Mouse (Mus musculus): ENCODE measurements around the gene Olfr204. TPM values are rescaled to one million over a fixed set of nuclear protein-coding genes. Genes with fewer than 3 reads are reported as not detected.
"Not testable (repeated sequence)": the region's sequence is repeated elsewhere in the genome, so short reads cannot be mapped to it uniquely, and the experiment has no call there.

The Olfr204 gene
- not detected for polyA plus RNA-seq (2017; shearing (Covaris generic))

DNA sequence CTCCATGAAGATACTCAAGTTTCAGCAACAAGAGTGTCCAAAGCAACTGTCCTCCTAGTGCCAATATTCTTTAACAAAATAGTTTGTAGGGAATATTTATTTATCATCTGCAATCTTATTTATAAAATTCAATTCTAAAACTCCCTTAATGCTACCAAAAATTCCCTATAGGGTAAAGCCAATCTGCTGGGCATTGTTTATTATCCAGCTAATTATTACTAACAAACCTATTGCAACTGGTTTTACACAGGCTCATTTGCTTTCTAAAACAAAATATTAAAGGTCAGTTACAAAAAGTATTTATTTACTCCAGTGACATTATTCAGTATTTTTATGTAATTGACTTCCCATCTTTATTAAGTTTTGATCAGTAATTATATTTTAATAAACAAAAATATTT lies at the start of gene Olfr204:
Gene Olfr204, minus strand, starts transcription at position 101 of the 400 bp plus-strand sequence.
- no peak for ATAC-seq

GRCm38 (mm10) chr16:59363893-59364292 lies 45.8 kb upstream of the Olfr204 start, which contains the start of gene Olfr209:
Gene Olfr209 (minus strand): TSS chr16:59363993.
- ATAC-seq, result no peak

- no peak for ATAC-seq
These were observed 31.1 kb upstream of the Olfr204 start, which contains the start of gene Olfr206 for GRCm38 (mm10) chr16:59349146-59349545. Gene Olfr206 (minus strand): TSS chr16:59349246.

DNA sequence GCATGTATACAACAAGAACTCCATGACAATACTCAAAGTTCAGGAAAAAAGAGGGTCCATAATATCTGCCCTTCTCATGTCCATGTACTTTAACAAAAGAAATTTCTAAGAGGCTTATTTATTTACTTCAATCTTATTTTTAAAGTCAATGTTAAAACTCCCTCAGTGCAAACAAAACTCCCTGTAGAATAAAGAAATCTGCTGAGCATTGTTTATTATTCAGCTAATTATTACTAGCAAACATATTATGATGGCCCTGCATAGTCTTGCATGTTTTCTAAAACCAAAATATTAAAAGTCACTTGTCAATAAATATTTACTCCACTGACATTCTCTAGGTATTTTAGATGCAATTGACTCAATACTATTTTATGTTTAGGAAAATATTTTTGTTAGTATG lies 13.0 kb upstream of the Olfr204 start, which contains the start of gene Olfr205:
Gene Olfr205, minus strand, starts transcription at position 101 of the 400 bp plus-strand sequence.
- ATAC-seq, result no peak

DNA sequence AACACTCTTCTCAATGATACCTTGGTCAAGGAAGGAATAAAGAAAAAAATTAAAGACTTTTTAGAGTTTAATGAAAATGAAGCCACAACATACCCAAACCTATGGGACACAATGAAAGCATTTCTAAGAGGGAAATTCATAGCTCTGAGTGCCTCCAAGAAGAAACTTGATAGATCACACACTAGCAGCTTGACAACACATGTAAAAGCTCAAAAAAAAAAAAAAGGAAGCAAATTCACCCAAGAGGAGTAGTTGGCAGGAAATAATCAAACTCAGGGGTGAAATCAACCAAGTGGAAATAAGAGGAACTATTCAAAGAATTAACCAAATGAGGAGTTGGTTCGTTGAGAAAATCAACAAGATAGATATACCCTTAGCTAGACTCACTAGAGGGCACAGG lies 5.2 kb upstream of the Olfr204 start:
- not testable (repeated sequence) for ATAC-seq

DNA sequence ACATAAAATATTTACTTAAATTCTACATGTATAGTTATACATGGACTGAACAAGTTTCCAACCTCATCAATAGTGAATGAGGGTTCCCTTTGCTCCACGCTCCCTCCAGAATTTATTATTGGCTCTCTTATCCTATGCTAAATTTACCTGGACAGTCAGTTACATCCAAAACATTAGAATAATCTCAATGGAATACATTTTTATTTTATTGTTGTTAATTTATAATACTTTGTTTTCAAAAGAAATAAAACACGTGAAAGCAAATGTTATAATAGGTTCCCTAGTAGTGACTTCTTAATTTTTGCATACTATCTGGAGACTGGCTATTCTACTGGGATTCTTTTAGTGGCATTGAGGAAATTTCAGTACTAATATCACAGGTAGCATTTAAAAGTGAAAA lies 19.5 kb downstream of the Olfr204 start, which contains the start of gene Olfr203:
Gene Olfr203, plus strand, starts transcription at position 301 of the 400 bp plus-strand sequence.
- no peak for ATAC-seq

DNA sequence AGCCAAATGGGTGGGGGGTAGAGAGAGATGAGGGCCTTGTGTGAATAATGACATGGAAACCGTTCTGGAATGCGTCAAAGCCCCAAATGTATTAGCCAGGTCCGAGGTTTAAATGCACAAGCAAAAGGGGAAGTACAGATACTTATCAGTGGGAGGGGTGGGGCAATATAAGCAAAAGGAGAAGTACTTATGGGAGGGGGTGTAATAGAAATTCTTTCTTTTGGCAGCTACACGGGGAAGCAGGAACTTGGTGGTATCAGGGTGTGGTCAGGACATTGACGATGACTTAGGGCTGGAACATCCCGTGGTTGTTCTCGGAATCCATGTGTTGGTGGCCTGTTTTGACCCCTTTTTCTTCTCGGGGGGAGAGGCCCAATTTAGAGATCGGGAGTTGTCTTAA lies 30.5 kb downstream of the Olfr204 start:
- not testable (repeated sequence) for ATAC-seq

DNA sequence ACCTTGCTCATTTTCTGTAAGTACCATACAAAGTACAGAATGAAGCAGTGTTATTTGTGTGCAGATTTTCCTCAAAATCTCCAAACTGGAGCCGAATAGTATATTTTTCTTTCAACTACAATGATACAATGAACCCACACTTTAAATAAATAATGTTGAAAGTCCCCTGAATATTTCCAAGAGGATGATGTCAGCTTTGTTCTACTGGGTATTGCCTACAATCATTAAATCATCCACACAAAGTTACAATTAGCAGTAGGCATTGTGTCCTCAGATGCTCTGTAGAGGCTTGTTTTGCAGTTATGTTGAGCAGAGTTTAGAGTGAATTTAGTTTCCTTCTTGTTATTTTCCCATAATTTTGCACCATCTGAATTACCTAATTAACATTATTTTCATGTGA lies 31.4 kb downstream of the Olfr204 start, which contains the start of gene Olfr202:
Gene Olfr202, minus strand, starts transcription at position 101 of the 400 bp plus-strand sequence.
- no peak for ATAC-seq

DNA sequence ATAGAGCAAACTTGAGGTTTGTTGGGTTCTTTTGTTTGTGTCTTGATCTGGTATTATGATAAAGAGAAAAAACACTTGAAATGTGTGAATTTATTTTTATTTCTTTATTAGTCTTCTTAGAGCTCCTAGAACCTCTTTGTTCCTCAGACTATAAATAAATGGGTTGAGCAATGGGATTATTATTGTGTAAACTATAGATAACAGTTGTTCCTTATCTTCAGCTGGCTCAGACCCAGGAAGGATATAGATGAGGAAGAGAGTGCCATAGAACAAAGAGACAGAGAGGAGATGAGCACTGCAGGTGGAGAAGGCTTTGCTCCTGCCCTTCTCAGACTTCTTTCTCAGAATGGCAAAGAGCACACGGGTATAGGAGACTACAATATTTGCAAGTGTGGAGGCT lies 34.6 kb downstream of the Olfr204 start:
- no peak for ATAC-seq

GRCm38 (mm10) chr16:59280542-59280941 lies 37.5 kb downstream of the Olfr204 start:
- ATAC-seq, result no peak

- ATAC-seq, result not testable (repeated sequence)
These were observed 45.5 kb downstream of the Olfr204 start, which contains the start of gene Olfr201 for GRCm38 (mm10) chr16:59272532-59272931. Gene Olfr201 (minus strand): TSS chr16:59272632.

GRCm38 (mm10) chr16:59269097-59269496 lies 49.0 kb downstream of the Olfr204 start:
- ATAC-seq, result not testable (repeated sequence)

Other genes starting within 250 kb of the Olfr204 start
- not detected for gene Olfr190, start 240.2 kb downstream of the Olfr204 start, polyA plus RNA-seq (2017; shearing (Covaris generic))
- gene Olfr191, start 228.4 kb downstream of the Olfr204 start, polyA plus RNA-seq (2017; shearing (Covaris generic)), result not detected
- not detected for gene Olfr193, start 206.4 kb downstream of the Olfr204 start, polyA plus RNA-seq (2017; shearing (Covaris generic))
- gene Olfr194, start 197.2 kb downstream of the Olfr204 start, polyA plus RNA-seq (2017; shearing (Covaris generic)), result not detected
- gene Olfr195, start 171.2 kb downstream of the Olfr204 start, polyA plus RNA-seq (2017; shearing (Covaris generic)), result not detected
- not detected for gene Olfr196, start 147.8 kb downstream of the Olfr204 start, polyA plus RNA-seq (2017; shearing (Covaris generic))
- gene Olfr198, start 114.7 kb downstream of the Olfr204 start, polyA plus RNA-seq (2017; shearing (Covaris generic)), result not detected
- gene Olfr199, start 98.5 kb downstream of the Olfr204 start, polyA plus RNA-seq (2017; shearing (Covaris generic)), result not detected
- gene Olfr201, start 45.6 kb downstream of the Olfr204 start, polyA plus RNA-seq (2017; shearing (Covaris generic)), result not detected
- gene Olfr202, start 31.5 kb downstream of the Olfr204 start, polyA plus RNA-seq (2017; shearing (Covaris generic)), result under 1 TPM in 1 of 2 experiments, not detected in 1; 0.37 TPM
- not detected for gene Olfr203, start 19.4 kb downstream of the Olfr204 start, polyA plus RNA-seq (2017; shearing (Covaris generic))
- not detected for gene Olfr205, start 12.9 kb upstream of the Olfr204 start, polyA plus RNA-seq (2017; shearing (Covaris generic))
- gene Olfr206, start 31.0 kb upstream of the Olfr204 start, polyA plus RNA-seq (2017; shearing (Covaris generic)), result not detected
- not detected for gene Olfr209, start 45.7 kb upstream of the Olfr204 start, polyA plus RNA-seq (2017; shearing (Covaris generic))
- not detected for gene Gabrr3, start 89.1 kb upstream of the Olfr204 start, polyA plus RNA-seq (2017; shearing (Covaris generic))
- 10 to 100 TPM; 81.2 to 94.4 TPM for gene Riox2, start 153.5 kb upstream of the Olfr204 start, polyA plus RNA-seq (2017; shearing (Covaris generic))

Measured in activated CD4-positive, CD25-positive, alpha-beta regulatory T cell, adult 4 months (primary cell).